Mouse (Mus musculus) spleen, postnatal 36 days (tissue): ENCODE data around the gene Psme4.
A peak's percentile ranks its signal among the peaks of the same experiment; 100 is the strongest.
"Not testable (repeated sequence)": the region's sequence is repeated elsewhere in the genome, so short reads cannot be mapped to it uniquely, and the experiment has no call there.

Experiments
- DNase-seq, 2 experiments: peaks; one replicate each; pipeline ENCODE4 v3.0.0; 2022; ENCODE audit warnings: low spot score in 2 of 2, mixed read lengths in 1 of 2

Gene Psme4

GRCm38 (mm10) chr11:30771267-30771903 is at the start of gene Psme4:
TSS of gene Psme4 (plus strand) at chr11:30771726.
- DNase-seq: peak; percentile 94

- no peak for DNase-seq
These were observed 48.1 kb upstream of the Psme4 start for GRCm38 (mm10) chr11:30723438-30723837.

GRCm38 (mm10) chr11:30730721-30731120 is 40.8 kb upstream of the Psme4 start:
- no peak for DNase-seq

GRCm38 (mm10) chr11:30733376-30733775 is 38.1 kb upstream of the Psme4 start:
- no peak for DNase-seq

- no peak for DNase-seq
These were observed 27.5 kb upstream of the Psme4 start for GRCm38 (mm10) chr11:30743991-30744390.

- DNase-seq: no peak
These were observed 22.6 kb upstream of the Psme4 start for GRCm38 (mm10) chr11:30748938-30749337.

GRCm38 (mm10) chr11:30749587-30749986 is 21.9 kb upstream of the Psme4 start:
- no peak for DNase-seq

GRCm38 (mm10) chr11:30750039-30750823 is 21.3 kb upstream of the Psme4 start:
- DNase-seq: no peak

- DNase-seq: no peak
These were observed 18.6 kb upstream of the Psme4 start for GRCm38 (mm10) chr11:30752956-30753355.

- not testable (repeated sequence) for DNase-seq
These were observed 17.1 kb upstream of the Psme4 start for GRCm38 (mm10) chr11:30754486-30754854.

GRCm38 (mm10) chr11:30754855-30755530 is 16.5 kb upstream of the Psme4 start:
- DNase-seq: no peak

- no peak for DNase-seq
These were observed 10.1 kb upstream of the Psme4 start for GRCm38 (mm10) chr11:30761381-30761780.

- DNase-seq: no peak
These were observed 9.6 kb upstream of the Psme4 start for GRCm38 (mm10) chr11:30761891-30762290.

GRCm38 (mm10) chr11:30765076-30765475 is 6.5 kb upstream of the Psme4 start:
- no peak for DNase-seq

- DNase-seq: no peak
These were observed 709 bp upstream of the Psme4 start for GRCm38 (mm10) chr11:30770817-30771216.

- peak; percentile 26 to 29 for DNase-seq
These were observed 517 bp downstream of the Psme4 start for GRCm38 (mm10) chr11:30771904-30772581.

- DNase-seq: peak in 1 of 2 experiments; percentile 5
These were observed 1.4 kb downstream of the Psme4 start for GRCm38 (mm10) chr11:30772777-30773417.

- no peak for DNase-seq
These were observed 3.1 kb downstream of the Psme4 start for GRCm38 (mm10) chr11:30774638-30775037.

- no peak for DNase-seq
These were observed 6.0 kb downstream of the Psme4 start for GRCm38 (mm10) chr11:30777498-30777897.

GRCm38 (mm10) chr11:30780893-30781292 is 9.4 kb downstream of the Psme4 start:
- DNase-seq: no peak

- no peak for DNase-seq
These were observed 10.1 kb downstream of the Psme4 start for GRCm38 (mm10) chr11:30781612-30782011.

- no peak for DNase-seq
These were observed 14.0 kb downstream of the Psme4 start for GRCm38 (mm10) chr11:30785497-30785896.
